Mouse (Mus musculus) neural tube, embryonic 11.5 days (tissue): ENCODE measurements around the gene Esyt1. TPM values are rescaled to one million over a fixed set of nuclear protein-coding genes. Genes with fewer than 3 reads are reported as not detected.
A peak's percentile ranks its signal among the peaks of the same experiment; 100 is the strongest.
"Not testable (repeated sequence)": the region's sequence is repeated elsewhere in the genome, so short reads cannot be mapped to it uniquely, and the experiment has no call there.

Experiments used
- ATAC-seq: fragments of 200-750 bp; cut with Nextera tagmentation; 2 replicates; pipeline ENCODE4 v1.8.0; 2017; ENCODE audit warnings: moderate number of reproducible peaks, mild to moderate bottlenecking, moderate TSS enrichment, moderate library complexity; ENCODE audit not compliant: insufficient read depth, low FRiP score, low TSS enrichment
- DNase-seq: peaks from one replicate; pipeline ENCODE4 v3.0.0-alpha.2; 2015; ENCODE audit warnings: low spot score
- H3K27ac ChIP-seq: fragments of 300-500 bp; sonication (generic); 2 replicates; pipeline ENCODE4 v1.5.1; 2014; ENCODE audit warnings: low read depth, mild to moderate bottlenecking, low read length
- H3K27me3 ChIP-seq: fragments of 300-500 bp; sonication (generic); 2 replicates; pipeline ENCODE4 v1.6.1; 2014; ENCODE audit warnings: mild to moderate bottlenecking, low read length, mixed read lengths; ENCODE audit not compliant: control insufficient read depth, insufficient read depth
- H3K36me3 ChIP-seq: fragments of 300-500 bp; sonication (generic); 2 replicates; pipeline ENCODE4 v1.6.1; 2014; ENCODE audit warnings: mild to moderate bottlenecking, low read length, moderate library complexity, mixed read lengths; ENCODE audit not compliant: control insufficient read depth, insufficient read depth
- H3K4me1 ChIP-seq: fragments of 300-500 bp; sonication (generic); 2 replicates; pipeline ENCODE4 v1.6.1; 2014; ENCODE audit warnings: low read length, mixed read lengths; ENCODE audit not compliant: control insufficient read depth, insufficient read depth
- H3K4me2 ChIP-seq: fragments of 300-500 bp; sonication (generic); 2 replicates; pipeline ENCODE4 v1.6.1; 2014; ENCODE audit warnings: low read depth, mild to moderate bottlenecking, moderate library complexity
- H3K4me3 ChIP-seq: fragments of 300-500 bp; sonication (generic); 2 replicates; pipeline ENCODE4 v1.5.1; 2014; ENCODE audit warnings: low read depth, low read length
- H3K9ac ChIP-seq: fragments of 300-500 bp; sonication (generic); 2 replicates; pipeline ENCODE4 v1.6.1; 2014; ENCODE audit warnings: mild to moderate bottlenecking, low read length
- H3K9me3 ChIP-seq: fragments of 300-500 bp; sonication (generic); 2 replicates; pipeline ENCODE4 v1.6.1; 2016; ENCODE audit warnings: low read length; ENCODE audit not compliant: control insufficient read depth
- whole genome bisulfite sequencing: fragments of 180-500 bp; shearing (Covaris S2); extraction: QIAGEN DNeasy Blood & Tissue Kit; methylation state at CpG from one replicate; pipeline ENCODE4 v1.1.7; 2014; 5-methylcytosine and 5-hydroxymethylcytosine counted together
- polyA plus RNA-seq: library from polyadenylated mRNA; unstranded; fragments of >200 nt; fragmentation: Nextera tagmentation; extraction: Ambion mirVana; gene quantifications from 2 replicates; pipeline ENCODE4 v1.2.1, GENCODE M21; 2014

Esyt1 gene
- 27.3 and 34.1 TPM in 2 replicates for polyA plus RNA-seq

GRCm38 (mm10) chr10:128525671-128526308 is at the start of gene Esyt1:
Gene Esyt1, minus strand, starts transcription at chr10:128525871.
- Histone ChIP-seq H3K9me3 (no peaks in the 10 kb centered on the region), H3K27ac (peak within 1 kb of the TSS; percentile 62; the same call in 1 of the 2 replicates), H3K4me1 (0 out of 2 replicates have a peak, but pooled peaks cover 2% of the 10 kb centered on the region), H3K36me3 (no peaks in the 10 kb centered on the region), H3K27me3 (0 out of 2 replicates have a peak, but pooled peaks cover 2% of the 10 kb centered on the region), H3K4me2 (peak within 1 kb of the TSS; percentile 99), H3K4me3 (peak within 1 kb of the TSS; percentile 74), H3K9ac (peak within 1 kb of the TSS; percentile 75)
- peak; percentile 95 for ATAC-seq
- DNase-seq, result peak; percentile 92
- WGBS, result under 1% methylated on average over 37 of the region's 37 CpGs

GRCm38 (mm10) chr10:128575063-128575462 is 49.4 kb upstream of the Esyt1 start:
- 91% methylated on average over 2 of the region's 2 CpGs for WGBS
- Histone ChIP-seq H3K4me3 (no peak overlapping the region), H3K9me3 (no peaks in the 10 kb centered on the region), H3K27ac (no peak overlapping the region), H3K4me2 (no peak overlapping the region), H3K9ac (no peak overlapping the region), H3K4me1 (no peaks in the 10 kb centered on the region), H3K27me3 (no peaks in the 10 kb centered on the region), H3K36me3 (no peaks in the 10 kb centered on the region)
- DNase-seq (no peak), ATAC-seq (no peak)

DNA sequence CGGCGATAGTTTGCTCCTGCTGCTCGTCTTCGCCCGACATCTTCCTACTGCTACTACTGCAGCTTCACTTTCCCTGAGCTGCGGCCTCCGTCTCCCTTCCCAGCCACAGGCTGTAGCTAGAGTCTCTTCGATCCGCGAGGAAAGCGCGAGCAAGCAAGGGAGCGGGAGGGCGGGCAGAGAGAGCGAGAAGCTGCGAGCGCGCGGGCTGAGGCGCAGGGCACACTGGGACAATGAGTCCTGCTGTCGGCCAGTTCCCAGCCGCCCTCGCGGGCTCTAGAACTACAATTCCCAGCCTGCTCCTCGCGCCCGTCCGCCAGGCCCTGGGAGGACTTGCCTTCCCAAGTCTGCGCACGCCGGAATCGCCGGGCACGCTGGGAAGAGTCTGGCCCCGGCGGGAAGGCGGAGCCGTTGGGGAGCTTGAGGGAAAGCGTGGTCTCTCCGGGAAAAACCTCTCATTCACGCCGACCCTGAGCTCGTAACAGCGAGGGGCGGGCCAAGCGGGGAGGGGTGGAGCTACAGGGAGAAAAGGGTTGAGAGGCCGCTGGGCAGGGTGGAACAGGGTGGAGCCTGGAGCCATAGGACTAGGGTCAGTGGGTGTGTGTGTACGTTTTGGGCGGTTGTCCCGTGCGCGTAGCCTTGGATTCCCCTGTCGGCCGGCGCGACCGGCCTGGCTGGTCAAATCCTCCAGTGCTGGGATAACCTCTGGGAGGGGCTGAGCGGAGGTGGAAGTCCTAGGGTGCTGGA is 40.3 kb upstream of the Esyt1 start, which contains the start of gene Pa2g4:
Gene Pa2g4, minus strand, starts transcription at position 200 of the 744 bp plus-strand sequence.
- WGBS, result under 1% methylated on average over 58 of the region's 58 CpGs
- Histone ChIP-seq H3K4me2 (peak within 1 kb of the TSS; percentile 92), H3K4me1 (peaks cover 8% of the 10 kb centered on the region; the same call in 1 of the 2 replicates), H3K27me3 (no peaks in the 10 kb centered on the region), H3K27ac (peak within 1 kb of the TSS; percentile 83), H3K9me3 (no peaks in the 10 kb centered on the region), H3K4me3 (peak within 1 kb of the TSS; percentile 89), H3K9ac (peak within 1 kb of the TSS; percentile 94), H3K36me3 (peaks cover 6% of the 10 kb centered on the region)
- DNase-seq (peak; percentile 100), ATAC-seq (peak; percentile 98)

- H3K4me3 ChIP-seq, result peak overlapping the region; percentile 89
- peak overlapping the region; percentile 92 for H3K4me2 ChIP-seq
- ATAC-seq, result peak; percentile 53; the same call in 1 of the 2 replicates
- H3K36me3 ChIP-seq, result peaks cover 10% of the 10 kb centered on the region
- DNase-seq, result peak; percentile 33
- H3K27me3 ChIP-seq, result no peaks in the 10 kb centered on the region
- peak overlapping the region; percentile 83 for H3K27ac ChIP-seq
- H3K4me1 ChIP-seq, result peaks cover 8% of the 10 kb centered on the region; the same call in 1 of the 2 replicates
- no peaks in the 10 kb centered on the region for H3K9me3 ChIP-seq
- H3K9ac ChIP-seq, result peak overlapping the region; percentile 94
- WGBS, result under 1% methylated on average over 46 of the region's 46 CpGs
Observed at GRCm38 (mm10) chr10:128565206-128565787, 39.6 kb upstream of the Esyt1 start.

DNA sequence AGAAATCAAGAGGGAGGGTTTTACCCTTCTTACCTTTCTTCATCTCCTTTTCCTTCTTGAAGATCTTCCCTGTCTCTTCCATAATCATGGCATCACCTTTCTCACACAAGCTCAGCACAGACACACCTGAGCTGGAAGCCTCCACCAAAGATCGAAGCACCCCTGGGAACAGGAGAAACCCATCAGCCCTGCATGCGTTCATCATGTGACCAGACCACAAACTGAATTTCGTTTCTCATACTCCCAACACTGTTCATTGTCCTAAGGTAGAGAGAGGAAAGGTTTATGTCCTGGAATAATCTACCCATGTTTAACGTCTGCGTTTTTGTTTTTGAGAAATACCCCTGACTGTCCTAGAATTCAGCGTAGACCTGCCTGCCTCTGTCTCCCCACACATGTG is 37.9 kb upstream of the Esyt1 start:
- no peak for DNase-seq
- ATAC-seq, result no peak
- Histone ChIP-seq H3K4me3 (no peak overlapping the region), H3K27me3 (no peaks in the 10 kb centered on the region), H3K4me2 (no peak overlapping the region), H3K36me3 (peaks cover 19% of the 10 kb centered on the region), H3K4me1 (peaks cover 8% of the 10 kb centered on the region; the same call in 1 of the 2 replicates), H3K27ac (no peak overlapping the region), H3K9ac (no peak overlapping the region), H3K9me3 (no peaks in the 10 kb centered on the region)
- WGBS, result 91% methylated on average over 6 of the region's 6 CpGs

DNA sequence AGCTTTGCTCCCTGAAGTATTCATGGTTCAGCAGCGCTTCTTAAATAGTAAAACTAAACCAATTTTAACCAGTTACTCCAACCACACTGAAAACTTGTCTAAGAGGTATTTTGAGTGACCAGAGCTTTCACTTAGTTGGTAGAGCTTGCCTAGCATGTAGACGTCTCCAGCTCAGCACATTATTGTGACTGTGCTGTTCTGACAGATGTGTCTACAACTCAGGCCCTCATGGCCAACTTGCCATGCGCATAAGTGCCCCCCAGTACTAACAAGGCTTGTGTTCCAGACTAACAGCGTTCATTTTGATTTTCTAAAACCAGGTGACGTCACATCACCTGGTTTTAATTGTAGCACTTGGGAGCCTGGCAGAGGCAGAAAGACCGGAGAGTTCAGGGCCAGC is 31.3 kb upstream of the Esyt1 start:
- Histone ChIP-seq H3K27me3 (no peaks in the 10 kb centered on the region), H3K27ac (no peak overlapping the region), H3K4me2 (no peak overlapping the region), H3K4me1 (no peaks in the 10 kb centered on the region), H3K9me3 (no peaks in the 10 kb centered on the region), H3K4me3 (no peak overlapping the region), H3K9ac (no peak overlapping the region), H3K36me3 (peaks cover 17% of the 10 kb centered on the region)
- ATAC-seq (no peak), DNase-seq (no peak)
- WGBS, result 91% methylated on average over 6 of the region's 6 CpGs

DNA sequence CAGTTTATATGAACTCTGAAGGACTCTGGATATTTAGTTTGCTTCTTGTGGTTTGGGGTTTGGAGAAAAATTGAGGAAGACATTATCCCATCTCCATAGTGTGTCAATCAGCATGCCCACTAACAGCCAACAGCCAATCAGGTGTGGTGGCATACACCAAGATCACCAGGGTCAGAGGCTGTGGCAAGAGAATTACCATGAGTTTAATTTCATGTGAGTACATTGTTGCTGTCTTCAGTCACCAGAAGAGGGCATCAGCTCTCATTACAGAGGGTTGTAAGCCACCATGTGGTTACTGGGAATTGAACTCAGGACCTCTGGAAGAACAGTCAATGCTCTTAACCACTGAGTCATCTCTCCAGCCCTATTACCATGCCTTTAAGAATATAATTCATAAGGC is 30.6 kb upstream of the Esyt1 start:
- no peak for DNase-seq
- Histone ChIP-seq H3K4me2 (no peak overlapping the region), H3K4me1 (no peaks in the 10 kb centered on the region), H3K4me3 (no peak overlapping the region), H3K27me3 (no peaks in the 10 kb centered on the region), H3K9ac (no peak overlapping the region), H3K36me3 (peaks cover 16% of the 10 kb centered on the region), H3K9me3 (no peaks in the 10 kb centered on the region), H3K27ac (no peak overlapping the region)
- no peak for ATAC-seq

- H3K27me3 ChIP-seq, ATAC-seq, DNase-seq, H3K9ac ChIP-seq, H3K4me1 ChIP-seq, H3K4me2 ChIP-seq, H3K4me3 ChIP-seq, H3K27ac ChIP-seq, H3K9me3 ChIP-seq: not testable (repeated sequence)
- 89% methylated on average over 1 of the region's 1 CpGs for WGBS
- peaks cover 11% of the 10 kb centered on the region for H3K36me3 ChIP-seq
Observed at GRCm38 (mm10) chr10:128555567-128555966, 29.9 kb upstream of the Esyt1 start.
